Mouse (Mus musculus) left cerebral cortex, adult 2 months (tissue): Measurements from ENCODE around the gene Hps5. TPM values are rescaled to one million over a fixed set of nuclear protein-coding genes. Genes with fewer than 3 reads are reported as not detected.
"Not testable (repeated sequence)": the region's sequence is repeated elsewhere in the genome, so short reads cannot be mapped to it uniquely, and the experiment has no call there.

Experiments
- DNase-seq, 2 experiments: peaks; one replicate each; pipeline ENCODE4 v3.0.0; 2021 to 2022; ENCODE audit warnings: low spot score in 2 of 2, mixed read lengths in 1 of 2; ENCODE audit errors: extremely low spot score in 1 of 2
- H3K27ac ChIP-seq: fragments of 200-600 bp; 2 replicates; pipeline ENCODE4 v1.8.1; 2022
- H3K4me3 ChIP-seq: fragments of 200-600 bp; 2 replicates; pipeline ENCODE4 v1.8.1; 2022
- CTCF ChIP-seq: fragments of 200-600 bp; IDR thresholded peaks from 2 replicates; pipeline ENCODE4 v1.8.1; 2022; ENCODE audit warnings: antibody characterized with exemption, mild to moderate bottlenecking, moderate library complexity
- intact Hi-C: fragments of 180-260 bp; cut with DNase I; formaldehyde crosslinking; loops from one replicate; pipeline ENCODE4 v1.15.1; 2025
- total RNA-seq, 2 experiments: library from RNA; stranded (reverse); gene quantifications; 2 replicates each; pipeline ENCODE4 v1.2.3; 2021

Hps5 gene
- total RNA-seq, 2 experiments from 2014 or later = 14.6 to 16.8 TPM

- intact Hi-C loops = no loop called here
- no peak for DNase-seq
- Histone ChIP-seq H3K27ac (no peak within 1 kb of the TSS), H3K4me3 (no peak within 1 kb of the TSS)
- no peak for TF ChIP-seq CTCF
Observed at GRCm38 (mm10) chr7:46751490-46751889, 44.4 kb downstream of the Hps5 start, which contains the start of gene Saa2. Saa2 (plus strand) TSS chr7:46751790.

- H3K4me3 ChIP-seq = no peak overlapping the region
- no peak overlapping the region for H3K27ac ChIP-seq
- TF ChIP-seq CTCF = no peak
- DNase-seq = no peak
- intact Hi-C loops = loop anchor here (10.0 kb wide), 1 partner anchor 464 kb away; no protein-coding TSS in a partner anchor
Observed at GRCm38 (mm10) chr7:46748459-46748858, 47.4 kb downstream of the Hps5 start.

GRCm38 (mm10) chr7:46746381-46746780 is 49.5 kb downstream of the Hps5 start:
- no peak for DNase-seq
- TF ChIP-seq CTCF = no peak
- Histone ChIP-seq H3K27ac (no peak overlapping the region), H3K4me3 (no peak overlapping the region)
- intact Hi-C loops = loop anchor here (10.0 kb wide), 1 partner anchor 462 kb away; no protein-coding TSS in a partner anchor

- intact Hi-C loops = loop anchor here (1.0 to 10.0 kb wide), 2 partner anchors 12 to 461 kb away; no protein-coding TSS in a partner anchor
Observed at GRCm38 (mm10) chr7:46745816-46746215, 50.0 kb downstream of the Hps5 start.

GRCm38 (mm10) chr7:46742880-46743279 is 53.0 kb downstream of the Hps5 start, which contains the start of gene Saa1:
Saa1 (minus strand) TSS chr7:46742980.
- not testable (repeated sequence) for H3K4me3 ChIP-seq, DNase-seq, H3K27ac ChIP-seq
- intact Hi-C loops = loop anchor here (10.0 kb wide), 1 partner anchor 458 kb away; no protein-coding TSS in a partner anchor

More at GRCm38 (mm10) chr7:46745816-46746215, 50.0 kb downstream of the Hps5 start:
- TF ChIP-seq CTCF = no peak
- no peak overlapping the region for H3K4me3 ChIP-seq
- DNase-seq = no peak
- no peak overlapping the region for H3K27ac ChIP-seq

DNA sequence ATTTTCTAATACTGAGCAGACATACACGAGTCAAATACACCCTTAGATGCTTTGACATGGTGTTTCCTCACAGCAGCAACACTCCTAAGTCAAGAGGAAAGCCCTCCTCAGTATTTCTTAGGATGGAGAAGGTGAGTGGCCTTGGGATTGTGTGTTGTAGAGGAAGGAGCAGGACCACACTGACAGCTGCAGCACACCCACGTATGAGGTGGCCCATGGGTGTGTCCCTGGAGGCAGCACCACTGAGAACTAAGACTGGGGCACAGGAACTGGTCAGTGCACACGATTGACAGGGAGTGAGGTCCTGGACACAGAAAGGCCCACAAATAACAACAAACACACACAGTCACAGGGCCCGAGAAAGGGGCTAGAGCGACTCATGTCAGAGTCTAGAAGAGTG is 55.8 kb downstream of the Hps5 start:
- H3K4me3 ChIP-seq, DNase-seq, H3K27ac ChIP-seq: not testable (repeated sequence)
- intact Hi-C loops = loop anchor here (10.0 kb wide), 1 partner anchor 455 kb away; no protein-coding TSS in a partner anchor

DNA sequence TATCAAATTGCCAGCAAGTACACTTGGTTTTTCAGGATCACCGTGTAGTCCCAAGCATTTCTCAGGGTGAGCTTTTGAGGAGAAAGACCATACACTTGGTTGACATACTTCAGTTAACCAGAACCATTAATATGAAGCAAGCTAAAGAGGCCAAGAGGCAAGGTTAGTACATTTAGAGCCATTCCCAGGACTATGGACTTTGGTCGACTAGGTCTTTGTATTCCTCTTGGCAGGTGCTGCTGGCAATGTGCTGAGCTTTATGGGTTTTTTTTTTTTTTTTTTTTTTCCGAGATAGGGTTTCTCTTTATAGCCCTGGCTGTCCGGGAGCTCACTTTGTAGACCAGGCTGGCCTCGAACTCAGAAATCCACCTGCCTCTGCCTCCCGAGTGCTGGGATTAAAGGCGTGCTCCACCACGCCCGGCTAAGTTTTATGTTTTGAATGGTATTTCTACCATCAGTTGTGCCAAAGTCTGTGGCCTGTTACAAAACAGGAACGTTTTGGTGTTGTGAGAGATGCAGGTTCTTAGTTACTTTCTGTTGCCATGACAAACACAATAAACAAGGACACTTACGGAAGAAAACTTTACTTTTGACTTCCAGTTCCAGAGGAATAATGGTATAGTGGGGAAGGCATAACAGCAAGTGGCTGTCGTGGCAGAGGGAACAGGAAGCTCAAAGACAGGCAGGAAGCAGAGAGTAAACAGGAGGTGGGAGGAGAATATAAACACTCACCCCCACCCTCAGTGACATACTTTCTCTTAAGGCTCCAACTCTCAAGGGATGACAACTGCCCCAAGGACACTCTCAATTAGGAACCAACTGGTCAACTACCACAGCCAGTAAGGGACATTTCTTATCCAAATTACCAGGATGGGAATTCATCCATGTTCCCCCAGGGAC is 57.1 kb downstream of the Hps5 start:
- TF ChIP-seq CTCF = no peak
- intact Hi-C loops = no loop called here
- no peak for DNase-seq
- no peak overlapping the region for H3K27ac ChIP-seq
- H3K4me3 ChIP-seq = no peak overlapping the region

- Histone ChIP-seq H3K4me3 (no peak overlapping the region), H3K27ac (no peak overlapping the region)
- no peak for TF ChIP-seq CTCF
- no peak for DNase-seq
- intact Hi-C loops = loop anchor here (1.0 kb wide), 1 partner anchor 10 kb away; no protein-coding TSS in a partner anchor
Observed at GRCm38 (mm10) chr7:46734983-46735382, 60.9 kb downstream of the Hps5 start.

DNA sequence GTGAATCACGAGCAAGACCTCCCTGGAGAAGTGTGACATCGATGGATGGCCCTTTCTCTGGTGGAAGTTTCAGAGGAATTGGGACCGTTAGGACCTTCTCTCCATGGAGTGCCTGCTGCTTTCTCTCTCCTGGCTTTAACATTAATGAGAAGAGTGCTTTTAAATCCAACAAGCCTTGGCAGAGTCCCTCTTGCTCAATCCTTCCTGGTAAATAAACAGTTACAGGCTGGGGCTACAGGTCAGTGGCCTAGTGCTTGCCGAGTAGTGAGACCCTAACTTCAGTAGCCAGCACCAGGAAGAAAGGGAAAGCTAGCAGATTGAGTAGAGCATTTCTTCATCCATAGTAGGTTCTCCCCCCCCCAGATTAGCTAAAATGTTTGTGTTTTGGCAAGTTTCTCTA is 63.4 kb downstream of the Hps5 start, which contains the start of gene Saa4:
TSS of gene Saa4 (minus strand) at position 146 of the 400 bp plus-strand sequence.
- Histone ChIP-seq H3K4me3 (no peak within 1 kb of the TSS), H3K27ac (no peak within 1 kb of the TSS)
- no peak for DNase-seq
- intact Hi-C loops = no loop called here
- no peak for TF ChIP-seq CTCF

DNA sequence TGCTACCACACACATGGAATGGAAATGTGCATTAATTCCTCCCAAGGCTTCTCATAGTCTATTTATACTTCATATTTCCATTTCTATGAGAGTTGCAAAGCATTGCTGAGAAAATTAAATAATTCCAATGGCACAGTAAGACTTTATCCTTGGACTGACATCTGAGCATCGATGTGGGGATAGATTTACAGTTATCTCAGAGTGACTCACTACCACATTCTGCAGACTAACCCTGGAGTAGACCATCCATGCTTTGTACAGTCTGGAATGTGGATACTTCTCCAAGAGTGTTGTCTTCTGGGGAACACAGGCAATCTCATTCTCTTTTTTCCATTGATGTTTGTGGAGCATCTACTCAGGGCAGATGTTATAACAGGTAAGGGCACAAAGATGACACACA is 68.3 kb downstream of the Hps5 start:
- Histone ChIP-seq H3K27ac (no peak overlapping the region), H3K4me3 (no peak overlapping the region)
- no peak for DNase-seq
- TF ChIP-seq CTCF = no peak
- intact Hi-C loops = no loop called here

GRCm38 (mm10) chr7:46724396-46724795 is 71.5 kb downstream of the Hps5 start:
- intact Hi-C loops = no loop called here
- H3K4me3 ChIP-seq = no peak overlapping the region
- TF ChIP-seq CTCF = no peak
- peak in 1 of 2 experiments; percentile 23 for DNase-seq
- no peak overlapping the region for H3K27ac ChIP-seq

DNA sequence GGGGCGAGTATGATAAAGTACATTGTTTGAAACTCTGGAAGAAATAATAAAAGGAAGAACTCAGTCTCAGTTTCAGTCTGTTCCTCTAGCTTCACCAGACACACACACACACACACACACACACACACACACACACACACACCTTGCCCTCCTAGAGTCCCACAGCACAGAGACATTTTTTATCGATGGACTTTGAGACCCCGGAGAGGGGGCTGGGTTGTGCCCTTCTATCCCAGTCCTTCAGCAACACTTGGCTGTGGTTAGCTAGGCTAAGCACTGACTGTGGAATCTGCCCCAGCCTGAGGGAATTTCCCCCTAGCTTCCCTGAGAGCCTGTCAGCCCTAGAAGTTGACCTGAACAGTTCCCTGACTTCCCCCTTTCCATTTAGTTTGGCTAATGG is 72.0 kb downstream of the Hps5 start:
- DNase-seq = no peak
- H3K4me3 ChIP-seq = no peak overlapping the region
- no peak for TF ChIP-seq CTCF
- H3K27ac ChIP-seq = no peak overlapping the region
- intact Hi-C loops = no loop called here
